Mouse (Mus musculus): ENCODE measurements at regions not wholly inside any gene's neighbourhood (a gene's known extent, or its start where the extent isn't known, plus 50 kb on each side); places are given as distances from the start of the nearest gene placed in this dataset.

DNA sequence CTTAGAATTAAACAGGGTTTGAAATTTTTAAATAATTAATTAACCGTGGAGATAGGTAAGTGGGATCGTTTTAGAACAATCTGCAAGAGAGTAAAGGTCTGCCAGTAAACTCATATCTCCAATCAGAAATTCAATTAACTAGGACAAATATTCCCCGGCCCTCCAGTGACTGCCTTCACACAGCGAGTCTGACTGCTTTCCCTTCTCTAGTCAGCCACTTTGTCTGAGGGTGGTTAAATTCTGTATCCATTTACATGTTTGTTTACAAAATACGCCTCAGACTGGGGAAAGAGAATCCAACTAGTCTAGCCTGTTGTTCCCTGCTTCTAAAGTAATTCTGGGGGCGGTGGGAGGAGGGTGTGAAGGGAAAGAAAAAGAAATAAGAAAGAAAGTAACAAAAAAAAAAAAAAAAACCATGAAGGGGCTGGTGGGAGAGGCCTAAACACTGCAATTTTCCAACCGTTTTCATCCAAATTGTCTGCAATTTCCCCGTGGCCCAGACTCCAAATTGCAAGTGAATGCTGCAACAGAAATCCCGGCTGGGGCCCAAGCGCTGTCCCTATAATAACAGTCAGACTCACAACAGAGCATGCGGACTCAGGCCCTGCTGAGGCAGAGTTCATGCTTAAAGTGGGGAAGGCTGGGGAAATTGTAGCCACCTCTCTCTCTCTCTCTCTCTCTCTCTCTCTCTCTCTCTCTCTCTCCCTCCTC is 336.3 kb downstream of the Gm9195 start:
- TF ChIP-seq CTCF (conservative IDR thresholded peaks at IDR 0.05; ENCODE audit: low read length) (no peak), NANOG (IDR thresholded peaks at IDR 0.05; ENCODE audit: borderline replicate concordance, low read length) (no peak), POU5F1 (IDR thresholded peaks at IDR 0.05; ENCODE audit: borderline replicate concordance, low read length) (no peak)

All from E14TG2a.4 (cell line).